Mouse (Mus musculus): Measurements from ENCODE around the gene Nfic. TPM values are rescaled to one million over a fixed set of nuclear protein-coding genes. Genes with fewer than 3 reads are reported as not detected.

Gene Nfic
- polyA plus RNA-seq, 2 experiments, result 1.3 to 4.6 TPM

- 9% methylated on average over 35 of the region's 35 CpGs for WGBS (ENCODE audit: insufficient replicate concordance)
- DNase-seq (ENCODE audit: low read depth in 3 of 3, low spot score in 3 of 3), result no peak
- H3K9ac ChIP-seq (replicated peaks), result no peak overlapping the region
- H3K27ac ChIP-seq, result no peak overlapping the region
- 0 out of 2 replicates have a peak, but pooled peaks have one; percentile 12 for ATAC-seq (ENCODE audit: insufficient read depth)
- TF ChIP-seq EP300 (IDR thresholded peaks at IDR 0.05; ENCODE audit: low read depth) (no peak), CTCF (IDR thresholded peaks at IDR 0.05; ENCODE audit: low read depth) (no peak)
- 0 out of 4 replicates have a peak, but pooled peaks cover 0 to 2% of the 10 kb centered on the region in 2 experiments for H3K4me1 ChIP-seq (replicated peaks; ENCODE audit: control insufficient read depth in 2 of 2, insufficient read depth in 2 of 2, low read length in 1 of 2)
- H3K4me3 ChIP-seq (ENCODE audit: insufficient read depth in 1 of 2, low read depth in 2 of 2, low read length in 2 of 2), result peak overlapping the region; percentile 21 to 37
- H3K36me3 ChIP-seq (replicated peaks; ENCODE audit: control insufficient read depth, insufficient read depth, low read depth), result 0 out of 2 replicates have a peak, but pooled peaks cover under 1% of the 10 kb centered on the region
- H3K4me2 ChIP-seq (ENCODE audit: low read depth), result peak overlapping the region; percentile 50
- peaks cover 21% of the 10 kb centered on the region for H3K27me3 ChIP-seq (ENCODE audit: control insufficient read depth, insufficient read depth, low read length)
- no peaks in the 10 kb centered on the region for H3K9me3 ChIP-seq (ENCODE audit: control insufficient read depth, low read length)
Measured at GRCm38 (mm10) chr10:81481605-81482532, 26.4 kb upstream of the Nfic start.

- Histone ChIP-seq H3K36me3 (replicated peaks; ENCODE audit: control insufficient read depth, insufficient read depth, low read depth) (no peaks in the 10 kb centered on the region), H3K9me3 (ENCODE audit: control insufficient read depth, low read length) (no peaks in the 10 kb centered on the region), H3K4me2 (ENCODE audit: low read depth) (no peak overlapping the region), H3K27me3 (ENCODE audit: control insufficient read depth, insufficient read depth, low read length) (peaks cover 46% of the 10 kb centered on the region), H3K9ac (replicated peaks) (no peak overlapping the region), H3K4me3 (ENCODE audit: insufficient read depth in 1 of 2, low read depth in 2 of 2, low read length in 2 of 2) (no peak overlapping the region), H3K27ac (no peak overlapping the region), H3K4me1 (replicated peaks; ENCODE audit: control insufficient read depth in 2 of 2, insufficient read depth in 2 of 2, low read length in 1 of 2) (0 out of 4 replicates have a peak, but pooled peaks cover 0 to 2% of the 10 kb centered on the region in 2 experiments)
- no peak for TF ChIP-seq EP300 (IDR thresholded peaks at IDR 0.05; ENCODE audit: low read depth)
- TF ChIP-seq CTCF (IDR thresholded peaks at IDR 0.05; ENCODE audit: low read depth), result no peak
- WGBS (ENCODE audit: insufficient replicate concordance), result 59% methylated on average over 10 of the region's 10 CpGs
- DNase-seq (ENCODE audit: low read depth in 3 of 3, low spot score in 3 of 3), result no peak
- no peak for ATAC-seq (ENCODE audit: insufficient read depth)
Measured at GRCm38 (mm10) chr10:81474461-81474860, 19.0 kb upstream of the Nfic start.

- 5% methylated on average over 22 of the region's 22 CpGs for WGBS (ENCODE audit: insufficient replicate concordance)
- DNase-seq (ENCODE audit: low read depth in 3 of 3, low spot score in 3 of 3), result no peak
- no peak for ATAC-seq (ENCODE audit: insufficient read depth)
- Histone ChIP-seq H3K36me3 (replicated peaks; ENCODE audit: control insufficient read depth, insufficient read depth, low read depth) (no peaks in the 10 kb centered on the region), H3K9me3 (ENCODE audit: control insufficient read depth, low read length) (no peaks in the 10 kb centered on the region), H3K27me3 (ENCODE audit: control insufficient read depth, insufficient read depth, low read length) (peaks cover 45% of the 10 kb centered on the region), H3K27ac (no peak overlapping the region), H3K4me1 (replicated peaks; ENCODE audit: control insufficient read depth in 2 of 2, insufficient read depth in 2 of 2, low read length in 1 of 2) (0 out of 4 replicates have a peak, but pooled peaks cover 0 to 2% of the 10 kb centered on the region in 2 experiments), H3K4me3 (ENCODE audit: insufficient read depth in 1 of 2, low read depth in 2 of 2, low read length in 2 of 2) (no peak overlapping the region), H3K4me2 (ENCODE audit: low read depth) (no peak overlapping the region), H3K9ac (replicated peaks) (no peak overlapping the region)
- TF ChIP-seq CTCF (IDR thresholded peaks at IDR 0.05; ENCODE audit: low read depth) (no peak), EP300 (IDR thresholded peaks at IDR 0.05; ENCODE audit: low read depth) (no peak)
Measured at GRCm38 (mm10) chr10:81473003-81473451, 17.6 kb upstream of the Nfic start.

- WGBS (ENCODE audit: insufficient replicate concordance), result 7% methylated on average over 18 of the region's 18 CpGs
- H3K4me2 ChIP-seq (ENCODE audit: low read depth), result no peak overlapping the region
- 0 out of 4 replicates have a peak, but pooled peaks cover 0 to 2% of the 10 kb centered on the region in 2 experiments for H3K4me1 ChIP-seq (replicated peaks; ENCODE audit: control insufficient read depth in 2 of 2, insufficient read depth in 2 of 2, low read length in 1 of 2)
- no peak overlapping the region for H3K9ac ChIP-seq (replicated peaks)
- TF ChIP-seq CTCF (IDR thresholded peaks at IDR 0.05; ENCODE audit: low read depth), result no peak
- no peak for TF ChIP-seq EP300 (IDR thresholded peaks at IDR 0.05; ENCODE audit: low read depth)
- no peaks in the 10 kb centered on the region for H3K9me3 ChIP-seq (ENCODE audit: control insufficient read depth, low read length)
- ATAC-seq (ENCODE audit: insufficient read depth) (no peak), DNase-seq (ENCODE audit: low read depth in 3 of 3, low spot score in 3 of 3) (no peak)
- no peak overlapping the region for H3K4me3 ChIP-seq (ENCODE audit: insufficient read depth in 1 of 2, low read depth in 2 of 2, low read length in 2 of 2)
- no peak overlapping the region for H3K27ac ChIP-seq
- peaks cover 43% of the 10 kb centered on the region for H3K27me3 ChIP-seq (ENCODE audit: control insufficient read depth, insufficient read depth, low read length)
- no peaks in the 10 kb centered on the region for H3K36me3 ChIP-seq (replicated peaks; ENCODE audit: control insufficient read depth, insufficient read depth, low read depth)
Measured at GRCm38 (mm10) chr10:81472403-81473002, 17.1 kb upstream of the Nfic start.

- 31% methylated on average over 18 of the region's 18 CpGs for WGBS (ENCODE audit: insufficient replicate concordance)
- H3K4me1 ChIP-seq (replicated peaks; ENCODE audit: control insufficient read depth in 2 of 2, insufficient read depth in 2 of 2, low read length in 1 of 2), result no peaks in the 10 kb centered on the region
Measured at GRCm38 (mm10) chr10:81470454-81470853, 15.0 kb upstream of the Nfic start.

More at GRCm38 (mm10) chr10:81470454-81470853, 15.0 kb upstream of the Nfic start:
- Histone ChIP-seq H3K4me2 (ENCODE audit: low read depth) (no peak overlapping the region), H3K9me3 (ENCODE audit: control insufficient read depth, low read length) (no peaks in the 10 kb centered on the region), H3K4me3 (ENCODE audit: insufficient read depth in 1 of 2, low read depth in 2 of 2, low read length in 2 of 2) (no peak overlapping the region), H3K36me3 (replicated peaks; ENCODE audit: control insufficient read depth, insufficient read depth, low read depth) (no peaks in the 10 kb centered on the region), H3K27me3 (ENCODE audit: control insufficient read depth, insufficient read depth, low read length) (peaks cover 35% of the 10 kb centered on the region), H3K9ac (replicated peaks) (no peak overlapping the region), H3K27ac (no peak overlapping the region)
- no peak for DNase-seq (ENCODE audit: low read depth in 3 of 3, low spot score in 3 of 3)
- TF ChIP-seq EP300 (IDR thresholded peaks at IDR 0.05; ENCODE audit: low read depth) (no peak), CTCF (IDR thresholded peaks at IDR 0.05; ENCODE audit: low read depth) (no peak)
- no peak for ATAC-seq (ENCODE audit: insufficient read depth)
